Mouse (Mus musculus) E14TG2a.4 (cell line): ENCODE measurements around the gene Urm1.

Experiments used
- CTCF ChIP-seq: conservative IDR thresholded peaks from 2 replicates; pipeline ENCODE4 v1.5.1; 2014; ENCODE audit warnings: low read length
- POU5F1 ChIP-seq: IDR thresholded peaks from 2 replicates; pipeline ENCODE4 v1.6.1; 2014; ENCODE audit warnings: low read length, borderline replicate concordance

DNA sequence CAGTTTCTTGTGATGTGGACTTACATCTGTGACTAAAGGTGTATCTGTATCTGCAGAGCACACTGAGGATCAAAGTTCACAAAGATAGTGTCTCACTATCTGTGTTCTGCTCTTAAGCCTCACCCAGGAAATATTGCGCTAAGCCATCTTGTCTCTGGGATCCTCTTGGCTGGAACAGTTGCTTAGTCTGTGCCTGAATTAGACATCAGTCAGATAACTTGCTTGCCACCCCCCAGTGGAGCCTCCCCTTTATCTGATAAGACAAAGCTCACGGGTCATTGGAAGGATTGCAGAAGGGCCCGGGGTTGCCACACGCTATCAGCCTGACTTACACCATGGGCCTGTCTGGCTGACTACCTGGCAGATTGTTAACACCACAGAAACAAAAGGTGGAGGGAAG, 46.6 kb upstream of the Urm1 start:
- TF ChIP-seq CTCF, result no peak
- no peak for TF ChIP-seq POU5F1
